Mouse (Mus musculus): ENCODE results near the gene Rpl12. TPM values are rescaled to one million over a fixed set of nuclear protein-coding genes. Genes with fewer than 3 reads are reported as not detected.
"Not testable (repeated sequence)": the region's sequence is repeated elsewhere in the genome, so short reads cannot be mapped to it uniquely, and the experiment has no call there.

The Rpl12 gene
- polyA plus RNA-seq, 1 experiment from 2014 or later = 192 TPM

GRCm38 (mm10) chr2:32997792-32998191, 36.4 kb downstream of the Rpl12 start:
- H3K27me3 ChIP-seq (ENCODE audit: poor library complexity, severe bottlenecking) = no peaks in the 10 kb centered on the region
- 86% methylated on average over 4 of the region's 4 CpGs for WGBS
- DNase-seq (ENCODE audit: extremely low spot score, low spot score) = no peak

GRCm38 (mm10) chr2:32999752-33000151, 38.4 kb downstream of the Rpl12 start:
- no peaks in the 10 kb centered on the region for H3K36me3 ChIP-seq (replicated peaks)

More at GRCm38 (mm10) chr2:32997792-32998191, 36.4 kb downstream of the Rpl12 start:
- Histone ChIP-seq H3K36me3 (replicated peaks) (no peaks in the 10 kb centered on the region), H3K4me1 (no peaks in the 10 kb centered on the region), H3K9me3 (no peaks in the 10 kb centered on the region), H3K4me3 (no peak overlapping the region), H3K27ac (no peak overlapping the region)

GRCm38 (mm10) chr2:33002144-33002543, 40.8 kb downstream of the Rpl12 start:
- DNase-seq (ENCODE audit: extremely low spot score, low spot score) = no peak
- H3K9me3 ChIP-seq = no peaks in the 10 kb centered on the region
- no peaks in the 10 kb centered on the region for H3K4me1 ChIP-seq
- 86% methylated on average over 7 of the region's 7 CpGs for WGBS
- H3K27ac ChIP-seq = no peak overlapping the region
- no peak overlapping the region for H3K4me3 ChIP-seq
- H3K27me3 ChIP-seq (ENCODE audit: poor library complexity, severe bottlenecking) = no peaks in the 10 kb centered on the region
- no peaks in the 10 kb centered on the region for H3K36me3 ChIP-seq (replicated peaks)

More at GRCm38 (mm10) chr2:32999752-33000151, 38.4 kb downstream of the Rpl12 start:
- Histone ChIP-seq H3K27ac (no peak overlapping the region), H3K27me3 (ENCODE audit: poor library complexity, severe bottlenecking) (no peaks in the 10 kb centered on the region), H3K9me3 (no peaks in the 10 kb centered on the region), H3K4me3 (no peak overlapping the region), H3K4me1 (no peaks in the 10 kb centered on the region)
- WGBS = 94% methylated on average over 2 of the region's 2 CpGs
- no peak for DNase-seq (ENCODE audit: extremely low spot score, low spot score)

GRCm38 (mm10) chr2:33005041-33005440, 43.7 kb downstream of the Rpl12 start:
- no peak overlapping the region for H3K27ac ChIP-seq
- H3K27me3 ChIP-seq (ENCODE audit: poor library complexity, severe bottlenecking) = no peaks in the 10 kb centered on the region
- H3K4me1 ChIP-seq = no peaks in the 10 kb centered on the region
- 86% methylated on average over 5 of the region's 5 CpGs for WGBS
- DNase-seq (ENCODE audit: extremely low spot score, low spot score) = no peak
- H3K9me3 ChIP-seq = no peaks in the 10 kb centered on the region
- H3K36me3 ChIP-seq (replicated peaks) = no peaks in the 10 kb centered on the region
- H3K4me3 ChIP-seq = no peak overlapping the region

GRCm38 (mm10) chr2:33009055-33009454, 47.7 kb downstream of the Rpl12 start:
- H3K4me3 ChIP-seq; H3K9me3 ChIP-seq; H3K27me3 ChIP-seq (ENCODE audit: poor library complexity, severe bottlenecking); DNase-seq (ENCODE audit: extremely low spot score, low spot score); H3K27ac ChIP-seq; H3K4me1 ChIP-seq; H3K36me3 ChIP-seq (replicated peaks): not testable (repeated sequence)
- WGBS = 89% methylated on average over 4 of the region's 4 CpGs

GRCm38 (mm10) chr2:33014877-33015276, 53.5 kb downstream of the Rpl12 start:
- no peak for DNase-seq (ENCODE audit: extremely low spot score, low spot score)

More at GRCm38 (mm10) chr2:33014877-33015276, 53.5 kb downstream of the Rpl12 start:
- Histone ChIP-seq H3K4me3 (no peak overlapping the region), H3K36me3 (replicated peaks) (no peaks in the 10 kb centered on the region), H3K4me1 (no peaks in the 10 kb centered on the region), H3K27me3 (ENCODE audit: poor library complexity, severe bottlenecking) (no peaks in the 10 kb centered on the region), H3K27ac (no peak overlapping the region), H3K9me3 (no peaks in the 10 kb centered on the region)
- WGBS = 85% methylated on average over 5 of the region's 5 CpGs

Other genes starting within 250 kb of the Rpl12 start
- gene Cdk9, start 248.5 kb upstream of the Rpl12 start, polyA plus RNA-seq (2016; fragmentation: Nextera tagmentation; extraction: Ambion mirVana) = 135 and 139 TPM in 2 replicates
- gene Sh2d3c, start 240.5 kb upstream of the Rpl12 start, polyA plus RNA-seq (2016; fragmentation: Nextera tagmentation; extraction: Ambion mirVana) = 28.6 and 30.2 TPM in 2 replicates
- gene 6330409D20Rik, start 220.5 kb upstream of the Rpl12 start, polyA plus RNA-seq (2016; fragmentation: Nextera tagmentation; extraction: Ambion mirVana) = 0.69 and 1.2 TPM in 2 replicates
- 54.0 and 54.9 TPM in 2 replicates for gene Tor2a, start 204.3 kb upstream of the Rpl12 start, polyA plus RNA-seq (2016; fragmentation: Nextera tagmentation; extraction: Ambion mirVana)
- gene Ttc16, start 185.9 kb upstream of the Rpl12 start, polyA plus RNA-seq (2016; fragmentation: Nextera tagmentation; extraction: Ambion mirVana) = 0.32 and 0.36 TPM in 2 replicates
- gene Ptrh1, start 185.8 kb upstream of the Rpl12 start, polyA plus RNA-seq (2016; fragmentation: Nextera tagmentation; extraction: Ambion mirVana) = 4.4 and 5.1 TPM in 2 replicates
- gene Cfap157, start 177.1 kb upstream of the Rpl12 start, polyA plus RNA-seq (2016; fragmentation: Nextera tagmentation; extraction: Ambion mirVana) = 1.1 and 1.2 TPM in 2 replicates
- 18.7 and 20.8 TPM in 2 replicates for gene Stxbp1, start 114.3 kb upstream of the Rpl12 start, polyA plus RNA-seq (2016; fragmentation: Nextera tagmentation; extraction: Ambion mirVana)
- 22.8 and 25.3 TPM in 2 replicates for gene Fam129b, start 85.4 kb upstream of the Rpl12 start, polyA plus RNA-seq (2016; fragmentation: Nextera tagmentation; extraction: Ambion mirVana)
- 6.6 and 8.0 TPM in 2 replicates for gene Lrsam1, start 55 bp downstream of the Rpl12 start, polyA plus RNA-seq (2016; fragmentation: Nextera tagmentation; extraction: Ambion mirVana)
- gene Slc2a8, start 20.5 kb downstream of the Rpl12 start, polyA plus RNA-seq (2016; fragmentation: Nextera tagmentation; extraction: Ambion mirVana) = 14.2 and 14.8 TPM in 2 replicates
- gene Garnl3, start 170.1 kb downstream of the Rpl12 start, polyA plus RNA-seq (2016; fragmentation: Nextera tagmentation; extraction: Ambion mirVana) = 8.6 and 9.1 TPM in 2 replicates

All from forebrain, embryonic 10.5 days (tissue).